Mouse (Mus musculus) hindbrain, embryonic 16.5 days (tissue): Measurements from ENCODE around the gene Tef. TPM values are rescaled to one million over a fixed set of nuclear protein-coding genes. Genes with fewer than 3 reads are reported as not detected.
A peak's percentile ranks its signal among the peaks of the same experiment; 100 is the strongest.

ENCODE experiments used
- ATAC-seq: fragments of 200-750 bp; cut with Nextera tagmentation; 2 replicates; pipeline ENCODE4 v1.8.0; 2017; ENCODE audit warnings: moderate TSS enrichment, moderate library complexity
- H3K27ac ChIP-seq: fragments of 300-500 bp; sonication (generic); 2 replicates; pipeline ENCODE4 v1.5.1; 2014; ENCODE audit warnings: low read depth, mild to moderate bottlenecking, control low read depth, low read length, moderate library complexity
- H3K27me3 ChIP-seq: fragments of 300-500 bp; sonication (generic); replicated peaks from 2 replicates; pipeline ENCODE4 v1.6.1; 2014; ENCODE audit warnings: low read length; ENCODE audit not compliant: control insufficient read depth, insufficient read depth
- H3K36me3 ChIP-seq: fragments of 300-500 bp; sonication (generic); 2 replicates; pipeline ENCODE4 v1.6.1; 2014; ENCODE audit warnings: mild to moderate bottlenecking, low read length, moderate library complexity, mixed read lengths; ENCODE audit not compliant: control insufficient read depth, insufficient read depth
- H3K4me1 ChIP-seq: fragments of 300-500 bp; sonication (generic); 2 replicates; pipeline ENCODE4 v1.6.1; 2014; ENCODE audit warnings: low read depth, low read length; ENCODE audit not compliant: control insufficient read depth, insufficient read depth
- H3K4me2 ChIP-seq: fragments of 300-500 bp; sonication (generic); 2 replicates; pipeline ENCODE4 v1.6.1; 2014; ENCODE audit warnings: mild to moderate bottlenecking, low read length, control low read depth, moderate library complexity
- H3K4me3 ChIP-seq: fragments of 300-500 bp; sonication (generic); 2 replicates; pipeline ENCODE4 v1.5.1; 2014; ENCODE audit warnings: mild to moderate bottlenecking, low read length, control low read depth, moderate library complexity
- H3K9ac ChIP-seq: fragments of 300-500 bp; sonication (generic); 2 replicates; pipeline ENCODE4 v1.6.1; 2014; ENCODE audit warnings: low read depth, mild to moderate bottlenecking, control low read depth, low read length, moderate library complexity
- H3K9me3 ChIP-seq: fragments of 300-500 bp; sonication (generic); 2 replicates; pipeline ENCODE4 v1.6.1; 2014; ENCODE audit warnings: mild to moderate bottlenecking, low read length, moderate library complexity; ENCODE audit not compliant: control insufficient read depth
- WGBS: fragments of 180-500 bp; shearing (Covaris S2); extraction: QIAGEN DNeasy Blood & Tissue Kit; methylation state at CpG from one replicate; pipeline ENCODE4 v1.1.7; 2014; 5-methylcytosine and 5-hydroxymethylcytosine counted together
- polyA plus RNA-seq: library from polyadenylated mRNA; unstranded; fragments of >200 nt; fragmentation: Nextera tagmentation; extraction: Ambion mirVana; gene quantifications from 2 replicates; pipeline ENCODE4 v1.2.1, GENCODE M21; 2015

Tef gene
- polyA plus RNA-seq, 1 experiment from 2014 or later = 23.1 TPM

GRCm38 (mm10) chr15:81805624-81806023 is 3.4 kb downstream of the Tef start:
- no peak overlapping the region for H3K27ac ChIP-seq
- no peak overlapping the region for H3K4me2 ChIP-seq
- H3K27me3 ChIP-seq = no peaks in the 10 kb centered on the region
- H3K9me3 ChIP-seq = no peaks in the 10 kb centered on the region
- H3K9ac ChIP-seq = no peak overlapping the region
- 41% methylated on average over 6 of the region's 6 CpGs for WGBS
- H3K4me3 ChIP-seq = no peak overlapping the region
- H3K36me3 ChIP-seq = no peaks in the 10 kb centered on the region
- peaks cover 31% of the 10 kb centered on the region for H3K4me1 ChIP-seq
- no peak for ATAC-seq

GRCm38 (mm10) chr15:81806621-81807404 is 4.6 kb downstream of the Tef start:
- ATAC-seq = no peak
- Histone ChIP-seq H3K4me2 (no peak overlapping the region), H3K4me1 (peaks cover 31% of the 10 kb centered on the region), H3K36me3 (no peaks in the 10 kb centered on the region), H3K27ac (no peak overlapping the region), H3K27me3 (no peaks in the 10 kb centered on the region), H3K9me3 (no peaks in the 10 kb centered on the region), H3K4me3 (no peak overlapping the region), H3K9ac (no peak overlapping the region)
- 83% methylated on average over 4 of the region's 4 CpGs for WGBS

GRCm38 (mm10) chr15:81808799-81809198 is 6.6 kb downstream of the Tef start:
- Histone ChIP-seq H3K4me3 (no peak overlapping the region), H3K27ac (no peak overlapping the region), H3K9ac (no peak overlapping the region), H3K36me3 (no peaks in the 10 kb centered on the region), H3K9me3 (no peaks in the 10 kb centered on the region), H3K4me1 (peaks cover 32% of the 10 kb centered on the region), H3K4me2 (no peak overlapping the region), H3K27me3 (no peaks in the 10 kb centered on the region)
- no peak for ATAC-seq
- 58% methylated on average over 2 of the region's 2 CpGs for WGBS

DNA sequence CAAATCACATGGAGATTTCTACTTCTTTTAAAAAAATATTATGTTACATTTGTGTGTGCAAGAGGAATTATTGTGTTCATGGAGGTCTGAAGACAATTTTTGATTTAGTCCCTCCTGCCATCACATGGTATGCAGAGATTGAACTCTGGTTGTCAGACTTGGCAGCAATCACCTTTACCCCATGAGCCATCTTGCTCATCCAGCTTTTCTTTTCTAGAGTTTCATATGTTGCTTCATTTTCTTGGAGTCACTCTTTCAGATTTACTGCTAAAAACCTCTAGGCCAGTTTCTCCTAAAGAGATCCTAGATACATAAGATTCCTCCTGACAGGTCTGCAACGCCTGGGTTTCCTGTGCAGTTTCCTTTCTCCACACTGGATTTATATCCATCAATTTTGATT is 7.3 kb downstream of the Tef start:
- no peaks in the 10 kb centered on the region for H3K36me3 ChIP-seq
- ATAC-seq = no peak
- peak overlapping the region; percentile 67 for H3K9ac ChIP-seq
- peaks cover 28% of the 10 kb centered on the region for H3K4me1 ChIP-seq
- H3K4me3 ChIP-seq = no peak overlapping the region
- no peaks in the 10 kb centered on the region for H3K27me3 ChIP-seq
- WGBS = 50% methylated on average over 1 of the region's 1 CpGs
- peak overlapping the region; percentile 91; the same call in 1 of the 2 replicates for H3K27ac ChIP-seq
- H3K9me3 ChIP-seq = no peaks in the 10 kb centered on the region
- peak overlapping the region; percentile 78 for H3K4me2 ChIP-seq

- 0% methylated on average over 10 of the region's 10 CpGs for WGBS
- H3K4me1 ChIP-seq = peaks cover 25% of the 10 kb centered on the region
Measured at GRCm38 (mm10) chr15:81810150-81810549, 7.9 kb downstream of the Tef start.

GRCm38 (mm10) chr15:81810671-81811598 is 8.7 kb downstream of the Tef start:
- peak overlapping the region; percentile 80 for H3K4me3 ChIP-seq
- peak overlapping the region; percentile 80 for H3K9ac ChIP-seq
- no peaks in the 10 kb centered on the region for H3K9me3 ChIP-seq
- under 1% methylated on average over 89 of the region's 89 CpGs for WGBS
- H3K27ac ChIP-seq = peak overlapping the region; percentile 91
- ATAC-seq = peak; percentile 99
- H3K36me3 ChIP-seq = peaks cover 4% of the 10 kb centered on the region; the same call in 1 of the 2 replicates
- H3K4me2 ChIP-seq = peak overlapping the region; percentile 78
- no peaks in the 10 kb centered on the region for H3K27me3 ChIP-seq
- peaks cover 25% of the 10 kb centered on the region for H3K4me1 ChIP-seq

More at GRCm38 (mm10) chr15:81810150-81810549, 7.9 kb downstream of the Tef start:
- H3K4me3 ChIP-seq = peak overlapping the region; percentile 80
- H3K4me2 ChIP-seq = peak overlapping the region; percentile 78
- no peaks in the 10 kb centered on the region for H3K27me3 ChIP-seq
- H3K27ac ChIP-seq = peak overlapping the region; percentile 91
- ATAC-seq = peak; percentile 15
- no peaks in the 10 kb centered on the region for H3K9me3 ChIP-seq
- peak overlapping the region; percentile 67 for H3K9ac ChIP-seq
- H3K36me3 ChIP-seq = peaks cover 1% of the 10 kb centered on the region; the same call in 1 of the 2 replicates

DNA sequence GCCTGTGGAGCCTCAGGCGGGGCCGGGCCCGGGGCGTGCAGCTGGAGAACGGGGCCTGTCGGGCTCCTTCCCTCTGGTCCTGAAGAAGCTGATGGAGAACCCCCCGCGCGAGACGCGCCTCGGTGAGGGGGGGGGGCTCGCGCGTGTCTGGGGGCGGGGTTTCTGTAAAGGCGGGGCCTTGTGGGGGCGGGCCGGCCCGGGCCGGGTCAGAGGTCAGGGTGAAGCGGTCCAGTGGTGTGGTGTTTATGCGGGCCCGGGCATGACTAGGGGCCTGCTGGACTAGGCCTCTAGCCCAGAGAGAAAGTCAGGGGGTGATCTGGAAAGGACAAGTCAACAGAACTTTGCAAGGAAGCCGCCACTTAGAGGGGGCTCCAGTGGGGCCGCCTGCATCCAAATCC is 9.4 kb downstream of the Tef start:
- ATAC-seq = no peak
- Histone ChIP-seq H3K4me2 (peak overlapping the region; percentile 77), H3K9me3 (no peaks in the 10 kb centered on the region), H3K4me1 (peaks cover 25% of the 10 kb centered on the region), H3K27ac (peak overlapping the region; percentile 81), H3K27me3 (no peaks in the 10 kb centered on the region), H3K4me3 (peak overlapping the region; percentile 80), H3K36me3 (peaks cover 8% of the 10 kb centered on the region; the same call in 1 of the 2 replicates), H3K9ac (peak overlapping the region; percentile 80)
- WGBS = 0% methylated on average over 17 of the region's 26 CpGs

DNA sequence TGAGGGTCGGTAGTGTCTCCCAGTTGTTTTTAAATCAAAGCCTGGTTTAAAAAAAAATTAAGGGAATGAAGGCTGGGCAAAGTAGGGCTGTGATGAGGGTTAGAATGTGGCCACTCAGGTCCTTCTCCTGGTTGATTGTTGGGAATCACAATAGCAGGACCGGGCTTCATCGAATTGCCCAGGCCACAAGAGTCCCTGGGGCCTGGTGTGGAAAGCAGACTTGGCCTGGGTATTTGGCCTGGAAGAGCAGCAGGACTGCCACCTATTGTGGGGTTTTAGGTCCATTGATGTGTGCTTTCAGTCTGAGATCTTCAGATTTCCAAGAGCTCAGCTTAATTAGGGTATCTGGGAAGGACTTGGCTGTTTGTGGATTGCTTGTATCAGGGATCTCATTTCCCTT is 10.1 kb downstream of the Tef start:
- WGBS = 33% methylated on average over 3 of the region's 3 CpGs
- H3K9ac ChIP-seq = peak overlapping the region; percentile 80
- peak overlapping the region; percentile 81; the same call in 1 of the 2 replicates for H3K27ac ChIP-seq
- peak overlapping the region; percentile 80 for H3K4me3 ChIP-seq
- no peaks in the 10 kb centered on the region for H3K27me3 ChIP-seq
- ATAC-seq = no peak
- H3K36me3 ChIP-seq = peaks cover 14% of the 10 kb centered on the region; the same call in 1 of the 2 replicates
- peak overlapping the region; percentile 77 for H3K4me2 ChIP-seq
- H3K9me3 ChIP-seq = no peaks in the 10 kb centered on the region
- H3K4me1 ChIP-seq = peaks cover 25% of the 10 kb centered on the region
